ENCODE assay signal across 11 mouse cellular contexts in the genomic region with DNA sequence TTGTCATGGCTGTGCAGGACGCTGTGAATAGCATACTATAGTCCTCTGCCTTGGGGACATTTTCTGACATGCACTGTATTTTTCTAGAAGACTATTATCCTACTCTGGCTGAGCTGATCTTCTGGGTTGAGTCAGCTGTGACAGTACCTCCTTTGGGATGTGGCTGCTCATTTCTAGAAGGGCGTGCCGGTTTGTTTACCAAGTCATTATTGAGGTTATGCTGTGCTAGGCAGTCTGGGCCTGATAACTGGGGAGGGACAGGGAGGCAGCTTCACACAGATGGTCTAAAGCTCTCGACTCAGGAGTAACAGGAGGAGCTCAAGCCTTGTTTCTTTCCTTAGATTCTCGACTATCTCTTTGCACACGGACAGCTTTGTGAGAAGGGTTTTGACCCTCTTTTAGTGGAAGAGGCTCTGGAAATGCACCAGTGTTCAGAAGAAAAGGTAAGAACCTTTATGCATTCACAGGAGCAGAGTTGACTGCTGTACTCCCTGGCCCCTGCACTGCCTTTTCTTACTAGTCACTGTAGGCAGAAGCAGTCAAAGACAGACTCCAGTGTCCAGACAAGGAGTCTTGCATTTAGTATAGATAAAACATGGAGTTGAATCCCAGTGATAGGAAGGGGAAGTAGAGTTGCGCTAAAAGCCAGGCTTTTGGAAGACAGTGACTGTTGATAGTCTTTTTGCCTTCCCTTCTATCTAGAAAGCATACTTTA. TPM values are rescaled to one million over a fixed set of nuclear protein-coding genes. Genes with fewer than 3 reads are reported as not detected.
DNase-seq lines count a peak whose midpoint lies in the region; ATAC-seq and TF ChIP-seq lines count a peak whose summit lies in the region.
"Had no signal": no experiment of that assay in that cellular context is flagged by ENCODE, and none has a peak within 500 bp of the region (broad histone marks: within the 10 kb centered on the region; RNA-seq: fewer than 3 reads in every experiment).

No protein-coding gene starts in this region.

- WGBS in kidney, embryonic 16.5 days = 75% methylated on average over 7 of the region's 7 CpGs
- 53% methylated on average over 7 of the region's 7 CpGs for WGBS in liver, embryonic 11.5 days
- WGBS in stomach, embryonic 14.5 days = 73% methylated on average over 7 of the region's 7 CpGs
- WGBS in embryonic facial prominence, embryonic 10.5 days = 86% methylated on average over 7 of the region's 7 CpGs
- WGBS in forebrain, postnatal 0 days = 86% methylated on average over 7 of the region's 7 CpGs

- no peak overlapping the region for H3K9ac ChIP-seq in kidney, embryonic 16.5 days (replicated peaks; ENCODE audit: low read length)
- peak overlapping the region; percentile 40; the same call in 1 of the 2 replicates for H3K9ac ChIP-seq in liver, embryonic 11.5 days (ENCODE audit: low read depth, low read length)
- H3K9ac ChIP-seq in stomach, embryonic 14.5 days (replicated peaks; ENCODE audit: low read depth, low read length) = no peak overlapping the region
- H3K9ac ChIP-seq in forebrain, postnatal 0 days = no peak overlapping the region
- H3K9ac ChIP-seq: midbrain, embryonic 15.5 days had no signal

- TF ChIP-seq CTCF in forebrain, postnatal 0 days (IDR thresholded peaks at IDR 0.05; ENCODE audit: low read depth) = no peak

- no peak overlapping the region for H3K4me3 ChIP-seq in kidney, embryonic 16.5 days (ENCODE audit: low read length)
- 0 out of 2 replicates have a peak overlapping the region, but pooled peaks have one; percentile 3 for H3K4me3 ChIP-seq in liver, embryonic 11.5 days (ENCODE audit: low read depth, low read length)
- no peak overlapping the region for H3K4me3 ChIP-seq in stomach, embryonic 14.5 days (ENCODE audit: low read depth, low read length)
- no peak overlapping the region for H3K4me3 ChIP-seq in embryonic facial prominence, embryonic 10.5 days
- no peak overlapping the region for H3K4me3 ChIP-seq in forebrain, postnatal 0 days (ENCODE audit: low read depth, low read length)
- H3K4me3 ChIP-seq: midbrain, embryonic 15.5 days had no signal

- ATAC-seq in kidney, embryonic 16.5 days (ENCODE audit: low FRiP score, low TSS enrichment) = peak; percentile 19; the same call in 1 of the 2 replicates
- peak; percentile 90 for ATAC-seq in erythroid progenitor cell, adult 5-6 weeks (replicated peaks; ENCODE audit: low FRiP score, poor library complexity, severe bottlenecking)
- ATAC-seq in liver, embryonic 11.5 days (replicated peaks; ENCODE audit: low FRiP score) = peak; percentile 95
- ATAC-seq in stomach, embryonic 14.5 days (ENCODE audit: insufficient number of reproducible peaks, insufficient read depth, low FRiP score, low read depth) = peak; percentile 71; the same call in 1 of the 2 replicates
- ATAC-seq in forebrain, postnatal 0 days = no peak
- ATAC-seq: CD4-positive, CD25-positive, alpha-beta regulatory T cell, adult 4 months; midbrain, embryonic 15.5 days had no signal

- H3K27ac ChIP-seq in kidney, embryonic 16.5 days (ENCODE audit: low read length) = no peak overlapping the region
- H3K27ac ChIP-seq in liver, embryonic 11.5 days (ENCODE audit: low read depth, low read length) = peak overlapping the region; percentile 80
- no peak overlapping the region for H3K27ac ChIP-seq in stomach, embryonic 14.5 days (ENCODE audit: low read length)
- H3K27ac ChIP-seq in embryonic facial prominence, embryonic 10.5 days (replicated peaks) = no peak overlapping the region
- no peak overlapping the region for H3K27ac ChIP-seq in forebrain, postnatal 0 days (ENCODE audit: low read depth, low read length)
- H3K27ac ChIP-seq: midbrain, embryonic 15.5 days had no signal

- H3K9me3 ChIP-seq in kidney, embryonic 16.5 days (ENCODE audit: low read length) = no peaks in the 10 kb centered on the region
- H3K9me3 ChIP-seq in liver, embryonic 11.5 days (ENCODE audit: control insufficient read depth, low read length) = no peaks in the 10 kb centered on the region
- no peaks in the 10 kb centered on the region for H3K9me3 ChIP-seq in stomach, embryonic 14.5 days (ENCODE audit: control insufficient read depth, low read depth, low read length)
- H3K9me3 ChIP-seq in embryonic facial prominence, embryonic 10.5 days = no peaks in the 10 kb centered on the region
- no peaks in the 10 kb centered on the region for H3K9me3 ChIP-seq in forebrain, postnatal 0 days (ENCODE audit: low read length)
- H3K9me3 ChIP-seq: midbrain, embryonic 15.5 days had no signal

- DNase-seq in kidney, adult 8-10 months = no peak
- DNase-seq in liver, embryonic 11.5 days (ENCODE audit: low spot score) = no peak
- no peak for DNase-seq in embryonic facial prominence, embryonic 10.5 days (ENCODE audit: low spot score)
- DNase-seq in forebrain, postnatal 0 days = no peak
- DNase-seq in left cerebral cortex, adult 18-20 months (ENCODE audit: low spot score in 2 of 2) = no peak
- DNase-seq: thymus, adult 2 months had no signal

- no peaks in the 10 kb centered on the region for H3K27me3 ChIP-seq in kidney, embryonic 16.5 days (ENCODE audit: insufficient read depth, low read length)
- H3K27me3 ChIP-seq in liver, embryonic 11.5 days (replicated peaks; ENCODE audit: control insufficient read depth, insufficient read depth, low read length) = no peaks in the 10 kb centered on the region
- no peaks in the 10 kb centered on the region for H3K27me3 ChIP-seq in stomach, embryonic 14.5 days (ENCODE audit: control insufficient read depth, insufficient read depth, low read length)
- no peaks in the 10 kb centered on the region for H3K27me3 ChIP-seq in embryonic facial prominence, embryonic 10.5 days (replicated peaks; ENCODE audit: low read depth, poor library complexity, severe bottlenecking)
- no peaks in the 10 kb centered on the region for H3K27me3 ChIP-seq in forebrain, postnatal 0 days (ENCODE audit: insufficient read depth, low read length)
- H3K27me3 ChIP-seq: midbrain, embryonic 15.5 days had no signal

- no peaks in the 10 kb centered on the region for H3K4me1 ChIP-seq in kidney, embryonic 16.5 days (ENCODE audit: insufficient read depth, low read length)
- peaks cover 18% of the 10 kb centered on the region for H3K4me1 ChIP-seq in liver, embryonic 11.5 days (replicated peaks; ENCODE audit: control insufficient read depth, insufficient read depth, low read length)
- no peaks in the 10 kb centered on the region for H3K4me1 ChIP-seq in stomach, embryonic 14.5 days (ENCODE audit: control insufficient read depth, insufficient read depth, low read length)
- H3K4me1 ChIP-seq in embryonic facial prominence, embryonic 10.5 days = no peaks in the 10 kb centered on the region
- no peaks in the 10 kb centered on the region for H3K4me1 ChIP-seq in forebrain, postnatal 0 days (ENCODE audit: insufficient read depth)
- H3K4me1 ChIP-seq: midbrain, embryonic 15.5 days had no signal

- peaks cover 46% of the 10 kb centered on the region for H3K36me3 ChIP-seq in kidney, embryonic 16.5 days (ENCODE audit: insufficient read depth, low read length)
- H3K36me3 ChIP-seq in liver, embryonic 11.5 days (ENCODE audit: control insufficient read depth, insufficient read depth, low read length) = peaks cover 23% of the 10 kb centered on the region
- peaks cover 54% of the 10 kb centered on the region for H3K36me3 ChIP-seq in stomach, embryonic 14.5 days (ENCODE audit: control insufficient read depth, insufficient read depth, low read length)
- peaks cover 96% of the 10 kb centered on the region for H3K36me3 ChIP-seq in embryonic facial prominence, embryonic 10.5 days (replicated peaks)
- peaks cover 41% of the 10 kb centered on the region for H3K36me3 ChIP-seq in forebrain, postnatal 0 days (ENCODE audit: insufficient read depth)

- H3K4me2 ChIP-seq in kidney, embryonic 16.5 days (replicated peaks; ENCODE audit: low read depth, low read length) = no peak overlapping the region
- peak overlapping the region; percentile 40 for H3K4me2 ChIP-seq in liver, embryonic 11.5 days
- H3K4me2 ChIP-seq in stomach, embryonic 14.5 days (replicated peaks; ENCODE audit: low read depth, low read length) = no peak overlapping the region
- H3K4me2 ChIP-seq in forebrain, postnatal 0 days (ENCODE audit: low read depth) = no peak overlapping the region
- H3K4me2 ChIP-seq: midbrain, embryonic 15.5 days had no signal

RNA-seq across cellular contexts. Expression of gene Ubap1, which starts 39.1 kb away (rescaled TPM):
- 59.9 and 62.7 TPM in 2 replicates for polyA plus RNA-seq in kidney, embryonic 16.5 days (2015; fragmentation: Nextera tagmentation; extraction: Ambion mirVana)
- 28.5 and 33.1 TPM in 2 replicates for total RNA-seq in erythroid progenitor cell, adult 5-6 weeks (2015; ENCODE audit: low replicate concordance)
- 126 and 198 TPM in 2 replicates for total RNA-seq in erythroid progenitor cell, adult 5-6 weeks (2017; ENCODE audit: low replicate concordance)
- polyA plus RNA-seq in liver, embryonic 11.5 days (2014; fragmentation: Nextera tagmentation; extraction: Ambion mirVana) = 37.1 and 38.3 TPM in 2 replicates
- 53.6 and 54.8 TPM in 2 replicates for polyA plus RNA-seq in stomach, embryonic 14.5 days (2014; fragmentation: Nextera tagmentation; extraction: Ambion mirVana)
- 61.4 and 65.4 TPM in 2 replicates for polyA plus RNA-seq in embryonic facial prominence, embryonic 10.5 days (2016; fragmentation: Nextera tagmentation; extraction: Ambion mirVana)
- 38.2 and 50.3 TPM in 2 replicates for total RNA-seq in forebrain, postnatal 0 days (2014; rRNA removed)
- 52.7 and 59.3 TPM in 2 replicates for polyA plus RNA-seq in forebrain, postnatal 0 days (2015; fragmentation: Nextera tagmentation; extraction: Ambion mirVana)
- total RNA-seq in left cerebral cortex, adult 18-20 months (2021) = 10 to 100 TPM; 48.3 to 57.9 TPM
